Mouse (Mus musculus): ENCODE data around the gene C2cd4c.

Gene C2cd4c

DNA sequence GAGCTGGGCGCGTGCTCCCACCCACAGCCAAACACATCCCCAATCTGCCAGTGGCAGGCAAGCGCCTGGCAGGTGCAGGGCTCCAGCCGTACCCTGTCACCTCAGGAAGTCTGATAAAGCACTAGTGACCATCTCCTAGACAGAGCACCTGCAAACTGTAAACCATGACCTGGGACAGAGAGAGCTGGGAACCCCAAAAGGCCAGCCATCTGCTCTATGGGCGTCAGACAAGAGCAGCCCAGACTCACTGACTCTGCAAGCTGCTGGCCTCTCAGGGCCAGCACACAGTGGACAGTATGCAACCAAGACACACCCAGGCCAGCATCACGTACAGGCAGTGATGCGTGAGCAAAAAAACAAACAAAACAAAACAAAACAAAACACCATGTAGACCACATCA is 34.9 kb downstream of the C2cd4c start:
- no peak for DNase-seq (ENCODE audit: low spot score in 2 of 2)

DNA sequence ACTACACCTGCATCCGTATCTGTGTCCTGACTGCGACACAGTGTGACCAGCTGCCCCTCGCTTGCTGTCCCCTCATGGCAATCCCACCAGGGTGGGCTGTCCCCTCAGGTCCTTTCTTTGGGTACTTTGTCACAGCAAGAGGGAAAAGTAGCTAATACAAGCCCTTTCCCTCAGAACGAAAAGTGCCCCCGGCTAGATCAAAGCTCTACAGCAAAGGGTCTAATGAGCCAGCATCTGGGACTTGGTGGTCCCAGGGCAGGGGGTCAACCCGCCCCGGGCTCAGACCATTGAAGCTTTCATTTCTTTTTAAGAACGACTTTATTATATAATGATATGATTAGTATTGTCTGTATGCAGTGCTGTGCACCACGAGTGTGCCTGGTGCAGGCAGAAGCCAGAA is 35.5 kb downstream of the C2cd4c start:
- no peak for DNase-seq (ENCODE audit: low spot score in 2 of 2)

DNA sequence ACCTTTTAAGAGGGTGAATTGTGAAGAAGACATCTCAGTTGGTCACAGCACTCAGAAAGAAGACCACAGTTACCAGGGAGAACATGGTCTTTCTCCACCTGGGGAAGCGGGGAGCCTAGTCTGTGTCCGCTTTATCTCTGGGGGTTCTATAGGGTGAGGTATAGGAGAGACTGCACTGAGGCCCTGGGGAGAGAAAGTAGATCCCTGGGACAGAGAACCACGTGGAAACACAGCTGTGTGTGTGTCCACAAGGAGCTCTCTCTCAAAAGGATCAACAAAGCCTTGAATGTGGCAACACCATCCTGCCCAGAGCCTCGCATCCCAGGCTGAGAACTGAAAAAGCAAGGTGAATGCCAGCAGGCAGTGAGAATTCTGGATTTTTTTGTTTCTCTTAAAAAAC is 36.4 kb downstream of the C2cd4c start:
- no peak for DNase-seq (ENCODE audit: low spot score in 2 of 2)

DNA sequence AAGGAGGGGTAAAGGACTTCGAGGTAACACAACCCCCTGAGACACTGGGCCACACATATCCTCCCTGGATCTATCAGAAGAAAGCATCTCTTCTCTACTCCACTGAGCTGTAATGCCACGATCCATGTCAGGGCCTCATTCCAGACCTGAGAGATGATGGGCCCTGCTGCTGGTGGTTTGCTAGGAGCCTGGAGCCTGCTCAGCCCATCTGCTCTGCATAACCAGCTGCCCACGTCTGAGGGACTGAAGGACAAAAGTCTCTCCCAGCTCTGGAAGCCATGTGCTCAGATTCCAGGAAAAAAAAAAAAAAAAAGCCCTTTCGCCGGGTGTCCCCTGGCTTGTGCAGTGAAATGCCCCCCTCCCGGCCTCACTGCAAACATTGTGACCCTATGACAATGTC is 38.1 kb downstream of the C2cd4c start:
- DNase-seq (ENCODE audit: low spot score in 2 of 2), result no peak

DNA sequence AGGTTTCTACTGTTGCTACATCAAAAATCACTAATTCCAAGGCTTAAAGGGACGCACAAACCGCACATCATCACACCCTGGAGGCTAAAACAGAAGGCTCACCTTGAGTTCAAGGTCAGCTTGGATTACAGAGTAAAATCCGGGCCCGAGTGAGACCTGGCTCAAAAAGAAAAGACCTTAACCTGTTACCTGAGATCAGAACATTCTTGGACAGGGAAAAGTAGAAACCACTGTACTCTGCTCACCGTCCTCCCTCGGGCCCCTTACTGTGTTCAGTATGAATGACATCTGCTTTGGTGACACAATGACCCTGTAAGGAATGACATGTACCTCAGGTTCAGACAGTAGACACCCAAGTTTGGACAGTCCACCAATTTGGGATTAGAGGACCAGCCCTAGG is 39.0 kb downstream of the C2cd4c start:
- DNase-seq (ENCODE audit: low spot score in 2 of 2), result no peak

DNA sequence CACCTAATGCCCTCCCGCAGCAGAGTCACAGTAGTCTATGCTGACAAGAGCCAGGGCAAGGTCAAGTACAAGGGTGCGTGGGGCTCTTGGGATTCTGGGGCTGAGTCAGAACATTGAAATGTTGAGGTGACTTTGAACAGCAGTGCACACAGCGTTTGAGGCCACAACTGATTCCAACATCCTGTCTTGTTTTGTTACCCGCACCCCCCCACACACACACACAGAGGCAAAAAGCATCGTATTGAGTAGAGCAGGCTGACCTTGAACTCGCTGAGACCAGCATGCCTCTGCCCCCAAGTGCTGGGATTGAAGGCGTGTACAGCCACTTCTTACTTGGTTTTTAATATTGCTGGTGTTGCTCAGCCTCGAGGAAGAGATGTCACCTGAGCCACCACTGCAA is 39.5 kb downstream of the C2cd4c start:
- DNase-seq (ENCODE audit: low spot score in 2 of 2), result no peak

DNA sequence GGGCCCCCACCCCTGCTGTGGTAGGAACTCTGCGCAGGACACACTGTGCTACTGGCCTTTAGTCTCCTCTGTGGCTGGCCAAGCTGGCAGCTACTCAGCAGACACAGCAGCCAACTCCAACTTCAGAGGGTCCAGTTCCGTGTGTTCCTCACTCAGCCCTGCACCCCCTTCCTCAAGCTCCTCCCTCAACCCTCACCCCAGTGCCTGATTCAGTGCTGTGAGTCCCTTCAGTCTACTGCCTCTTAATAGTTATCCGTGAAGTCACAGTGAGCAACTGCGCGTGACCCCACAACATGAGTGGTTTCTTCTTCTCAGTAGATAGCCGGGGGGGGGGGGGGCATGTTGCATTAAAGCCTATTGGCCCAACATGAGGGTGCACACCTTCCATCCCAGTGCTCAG is 40.2 kb downstream of the C2cd4c start:
- DNase-seq (ENCODE audit: low spot score in 2 of 2), result no peak

DNA sequence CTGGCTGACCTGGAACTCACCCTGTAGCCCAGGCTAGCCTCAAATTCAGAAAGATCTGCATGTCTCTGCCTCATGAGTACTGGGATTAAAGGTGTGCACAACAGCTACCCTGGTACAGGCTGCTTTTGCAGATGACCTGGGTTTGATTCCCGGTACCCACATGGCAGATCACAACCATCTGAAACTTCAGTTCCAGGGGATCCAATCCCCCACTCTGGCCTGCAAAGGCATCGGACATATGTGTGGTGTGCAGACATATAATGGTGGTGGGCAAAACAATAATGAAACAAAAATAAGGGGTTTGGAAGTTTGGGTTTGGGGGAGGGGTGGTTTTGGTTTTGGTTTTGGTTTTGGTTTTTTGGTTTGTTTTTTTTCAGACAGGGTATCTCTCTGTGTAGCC is 42.5 kb downstream of the C2cd4c start:
- no peak for DNase-seq (ENCODE audit: low spot score in 2 of 2)

DNA sequence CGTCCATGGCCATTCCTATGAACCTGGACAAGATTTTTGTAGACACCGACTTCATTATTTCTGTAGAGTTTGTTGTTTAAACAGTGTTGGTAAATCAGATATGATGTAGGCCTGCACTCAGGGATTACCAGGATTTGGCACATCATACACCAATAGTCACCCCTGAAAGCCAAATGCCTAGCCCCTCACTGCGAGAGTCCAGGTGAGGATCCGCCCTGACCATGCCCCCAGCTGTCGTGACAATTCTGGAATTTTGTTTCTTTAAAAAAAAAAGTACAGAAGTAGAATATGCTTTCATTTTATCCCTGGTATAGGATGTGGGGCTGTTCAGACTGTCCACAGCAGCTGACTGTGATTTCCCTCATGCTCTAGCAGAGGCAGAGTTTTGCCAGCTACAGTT is 43.9 kb downstream of the C2cd4c start:
- DNase-seq (ENCODE audit: low spot score in 2 of 2), result no peak

DNA sequence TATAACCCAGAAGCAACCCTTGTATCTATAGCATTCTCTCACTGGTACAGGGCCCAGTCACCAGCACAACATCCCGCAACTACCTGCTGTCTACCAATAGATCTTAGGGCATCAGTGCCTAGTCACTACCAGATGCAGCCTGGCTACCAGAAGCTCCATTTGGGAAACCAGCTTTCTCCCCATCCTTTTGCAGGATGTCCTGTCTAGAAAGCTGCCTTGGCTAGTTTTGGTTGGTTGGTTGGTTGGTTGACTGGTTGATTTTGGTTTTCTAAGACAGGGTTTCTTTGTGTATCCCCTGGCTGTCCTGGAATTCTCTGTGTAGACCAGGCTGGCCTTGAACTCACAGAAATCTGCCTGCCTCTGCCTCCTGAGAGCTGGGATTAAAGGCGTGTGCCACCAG is 54.1 kb downstream of the C2cd4c start:
- DNase-seq (ENCODE audit: low spot score in 2 of 2), result no peak

DNA sequence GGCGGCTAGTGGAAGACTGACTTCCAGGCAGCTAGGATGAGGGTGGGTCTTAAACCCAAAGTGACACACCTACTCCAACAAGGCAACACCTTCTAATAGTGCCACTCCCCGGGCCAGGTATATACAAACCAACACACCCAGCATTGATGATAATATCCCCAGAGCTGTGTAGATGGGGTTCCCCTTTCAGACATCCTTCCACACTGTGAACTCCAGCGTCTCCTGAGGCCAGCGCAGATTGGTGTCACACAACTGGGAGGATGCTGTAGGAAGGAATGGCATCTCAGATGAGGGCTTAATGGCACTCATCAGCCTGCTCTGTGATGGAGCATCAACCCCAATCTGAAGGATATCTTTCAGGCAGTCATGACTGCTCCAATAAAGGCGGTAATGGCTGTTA is 56.3 kb downstream of the C2cd4c start:
- no peak for DNase-seq (ENCODE audit: low spot score in 2 of 2)

DNA sequence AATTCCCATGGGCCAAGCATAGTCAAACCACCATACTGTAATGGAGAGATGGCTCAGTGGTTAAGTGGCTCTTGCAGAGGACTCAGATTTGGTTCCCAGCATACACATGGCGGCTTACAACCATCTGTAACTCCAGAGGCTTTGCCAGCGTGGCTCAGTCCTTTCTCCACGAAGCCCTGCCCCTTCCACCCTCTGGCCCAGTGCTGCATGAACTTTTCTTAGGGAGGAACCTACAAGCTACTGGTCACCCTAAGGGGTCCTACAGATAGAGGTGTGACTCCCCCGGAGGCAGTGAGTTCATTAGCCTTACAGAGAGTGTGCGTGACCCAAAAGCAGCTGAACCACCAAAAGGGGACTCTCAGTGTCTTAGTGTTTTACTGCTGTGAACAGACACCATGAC is 56.9 kb downstream of the C2cd4c start:
- DNase-seq (ENCODE audit: low spot score in 2 of 2), result no peak

Data from natural killer cell, adult 2 months (primary cell).